Mouse (Mus musculus) intestine, embryonic 14.5 days (tissue): ENCODE data around the gene Tmem25. TPM values are rescaled to one million over a fixed set of nuclear protein-coding genes. Genes with fewer than 3 reads are reported as not detected.
A peak's percentile ranks its signal among the peaks of the same experiment; 100 is the strongest.

ENCODE experiments used
- ATAC-seq: fragments of 200-750 bp; cut with Nextera tagmentation; replicated peaks from 2 replicates; pipeline ENCODE4 v1.8.0; 2017; ENCODE audit warnings: low read depth, moderate number of reproducible peaks, moderate TSS enrichment, moderate library complexity; ENCODE audit not compliant: low FRiP score, low TSS enrichment
- DNase-seq: peaks from one replicate; pipeline ENCODE4 v3.0.0-alpha.2; 2018; ENCODE audit warnings: low spot score
- H3K27ac ChIP-seq: fragments of 300-500 bp; sonication (generic); 2 replicates; pipeline ENCODE4 v1.5.1; 2014; ENCODE audit warnings: low read depth, mild to moderate bottlenecking, control low read depth
- H3K27me3 ChIP-seq: fragments of 300-500 bp; sonication (generic); replicated peaks from 2 replicates; pipeline ENCODE4 v1.6.1; 2014; ENCODE audit warnings: low read length, control low read depth; ENCODE audit not compliant: control insufficient read depth, insufficient read depth
- H3K36me3 ChIP-seq: fragments of 300-500 bp; sonication (generic); 2 replicates; pipeline ENCODE4 v1.6.1; 2014; ENCODE audit warnings: low read length, control low read depth; ENCODE audit not compliant: control insufficient read depth, insufficient read depth
- H3K4me1 ChIP-seq: fragments of 300-500 bp; sonication (generic); replicated peaks from 2 replicates; pipeline ENCODE4 v1.6.1; 2014; ENCODE audit warnings: low read length, control low read depth, mixed read lengths; ENCODE audit not compliant: control insufficient read depth, insufficient read depth
- H3K4me2 ChIP-seq: fragments of 300-500 bp; sonication (generic); 2 replicates; pipeline ENCODE4 v1.6.1; 2014; ENCODE audit warnings: low read length
- H3K4me3 ChIP-seq: fragments of 300-500 bp; sonication (generic); 2 replicates; pipeline ENCODE4 v1.5.1; 2014; ENCODE audit warnings: low read depth, low read length, control low read depth, mixed read lengths
- H3K9ac ChIP-seq: fragments of 300-500 bp; sonication (generic); 2 replicates; pipeline ENCODE4 v1.6.1; 2014; ENCODE audit warnings: mild to moderate bottlenecking, low read length
- H3K9me3 ChIP-seq: fragments of 300-500 bp; sonication (generic); 2 replicates; pipeline ENCODE4 v1.6.1; 2016; ENCODE audit warnings: low read length, control low read depth; ENCODE audit not compliant: control insufficient read depth
- WGBS: fragments of 180-500 bp; shearing (Covaris S2); extraction: QIAGEN DNeasy Blood & Tissue Kit; methylation state at CpG from one replicate; pipeline ENCODE4 v1.1.7; 2014; 5-methylcytosine and 5-hydroxymethylcytosine counted together
- polyA plus RNA-seq: library from polyadenylated mRNA; unstranded; fragments of >200 nt; fragmentation: Nextera tagmentation; extraction: Ambion mirVana; gene quantifications from 2 replicates; pipeline ENCODE4 v1.2.1, GENCODE M21; 2014

Tmem25 gene
- polyA plus RNA-seq, 1 experiment from 2014 or later = 3.9 TPM

DNA sequence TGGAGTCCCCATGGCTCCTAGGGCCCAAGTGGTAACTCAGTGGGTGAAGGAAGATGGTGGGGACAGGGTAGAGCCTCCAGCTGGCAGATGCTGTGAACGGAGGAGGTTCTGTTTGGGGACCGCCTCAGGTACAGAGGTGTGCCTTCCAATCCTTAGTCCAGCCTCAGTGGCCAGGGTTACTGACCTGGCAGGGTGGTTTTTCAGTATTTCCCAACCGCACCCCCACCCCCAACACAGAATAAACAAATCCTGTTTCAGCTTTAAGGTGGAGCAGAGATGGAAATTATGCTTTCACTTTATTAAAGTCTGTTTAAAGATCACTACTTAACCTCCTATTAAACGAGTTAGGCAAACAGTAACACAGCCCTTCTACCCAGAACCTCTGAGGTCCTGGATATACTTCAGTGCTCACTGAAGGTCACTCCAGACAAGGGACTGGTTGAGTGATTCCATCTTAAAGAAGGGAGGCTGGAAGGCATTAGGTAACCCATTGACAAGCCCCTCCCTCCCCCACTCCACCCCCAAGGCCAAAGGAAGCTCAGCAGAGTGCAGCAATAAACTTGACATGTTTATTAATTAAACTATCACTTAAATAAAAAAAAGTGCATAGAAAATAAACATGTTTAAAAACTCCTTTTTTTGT lies 3.8 kb upstream of the Tmem25 start, which contains the start of gene Ttc36:
TSS of gene Ttc36 (minus strand) at position 265 of the 643 bp plus-strand sequence.
- ATAC-seq = no peak
- peaks cover 34% of the 10 kb centered on the region for H3K36me3 ChIP-seq
- H3K9me3 ChIP-seq = no peaks in the 10 kb centered on the region
- no peak for DNase-seq
- no peak within 1 kb of the TSS for H3K4me2 ChIP-seq
- 58% methylated on average over 4 of the region's 4 CpGs for WGBS
- no peak within 1 kb of the TSS for H3K9ac ChIP-seq
- H3K27ac ChIP-seq = no peak within 1 kb of the TSS
- H3K4me3 ChIP-seq = no peak within 1 kb of the TSS
- H3K27me3 ChIP-seq = peaks cover 5% of the 10 kb centered on the region; the same call in 1 of the 2 replicates
- peaks cover 5% of the 10 kb centered on the region for H3K4me1 ChIP-seq

DNA sequence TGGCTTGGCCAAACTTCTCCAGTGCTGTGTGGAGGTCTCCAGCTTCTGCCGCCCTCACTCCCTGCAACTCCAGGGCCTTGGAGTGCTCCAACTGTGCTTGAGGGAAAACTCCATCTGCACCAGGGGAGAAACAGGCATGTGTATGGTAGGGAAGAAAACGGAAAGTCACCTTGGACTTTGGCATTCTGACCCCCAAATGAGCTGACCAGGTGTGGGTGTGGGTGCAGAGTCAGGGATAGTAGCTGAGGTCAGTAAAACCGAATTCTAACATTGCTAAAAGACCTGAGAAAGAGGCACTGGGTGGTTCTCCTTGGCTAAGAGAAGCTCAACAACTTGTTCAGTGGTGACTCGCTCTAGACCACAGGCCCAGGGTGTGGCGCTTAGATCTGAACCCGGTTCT lies 2.6 kb upstream of the Tmem25 start:
- peaks cover 21% of the 10 kb centered on the region for H3K36me3 ChIP-seq
- no peak overlapping the region for H3K4me2 ChIP-seq
- no peak overlapping the region for H3K4me3 ChIP-seq

DNA sequence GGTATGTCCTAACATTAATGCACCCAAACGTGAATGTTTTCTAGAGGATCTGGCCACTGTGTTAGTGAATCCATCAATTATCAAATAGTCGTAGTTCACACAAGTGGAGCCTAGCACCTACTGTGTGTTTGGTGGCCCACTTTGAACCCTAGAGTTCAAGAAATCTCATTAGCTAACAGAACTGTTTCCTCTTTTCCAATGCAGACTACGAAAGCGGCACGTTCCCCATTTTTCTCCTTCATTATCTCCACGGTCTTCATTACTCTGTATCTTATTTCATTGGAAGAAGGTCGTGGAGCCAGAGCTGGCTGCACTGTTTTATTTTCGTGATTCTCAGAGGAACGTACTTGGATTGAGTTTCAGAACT lies 834 bp upstream of the Tmem25 start:
- no peak overlapping the region for H3K9ac ChIP-seq
- DNase-seq (no peak), ATAC-seq (no peak)
- H3K27me3 ChIP-seq = peaks cover 7% of the 10 kb centered on the region; the same call in 1 of the 2 replicates
- peak overlapping the region; percentile 88 for H3K4me2 ChIP-seq
- H3K4me1 ChIP-seq = peaks cover 5% of the 10 kb centered on the region
- H3K4me3 ChIP-seq = peak overlapping the region; percentile 63; the same call in 1 of the 2 replicates
- H3K9me3 ChIP-seq = no peaks in the 10 kb centered on the region
- 37% methylated on average over 9 of the region's 9 CpGs for WGBS
- H3K36me3 ChIP-seq = peaks cover 4% of the 10 kb centered on the region
- peak overlapping the region; percentile 55; the same call in 1 of the 2 replicates for H3K27ac ChIP-seq

More for the DNA sequence above, 2.6 kb upstream of the Tmem25 start:
- no peak for DNase-seq
- Histone ChIP-seq H3K9me3 (no peaks in the 10 kb centered on the region), H3K27me3 (peaks cover 7% of the 10 kb centered on the region; the same call in 1 of the 2 replicates), H3K9ac (no peak overlapping the region), H3K27ac (no peak overlapping the region), H3K4me1 (peaks cover 5% of the 10 kb centered on the region)
- WGBS = 77% methylated on average over 6 of the region's 6 CpGs
- no peak for ATAC-seq

DNA sequence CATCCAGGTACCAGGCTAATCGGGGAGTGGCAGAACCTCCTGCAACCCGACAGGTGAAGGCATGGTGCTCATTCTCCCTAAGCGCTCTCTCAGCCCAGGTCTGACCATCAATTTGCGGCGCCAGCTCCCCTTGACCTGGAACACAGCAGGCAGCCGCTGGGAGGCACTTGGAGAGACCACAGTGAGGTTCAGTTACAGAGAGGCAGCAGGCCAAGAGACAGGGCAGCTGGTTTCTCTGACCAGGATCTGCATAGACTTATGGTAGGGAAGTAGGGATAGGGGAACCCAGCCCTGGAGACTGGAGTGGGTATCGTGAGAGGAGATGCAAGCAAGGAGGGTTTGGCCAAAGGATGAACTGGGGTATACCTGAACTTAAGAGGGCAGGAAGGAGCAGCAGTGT lies 809 bp downstream of the Tmem25 start:
- Histone ChIP-seq H3K4me2 (peak overlapping the region; percentile 88), H3K27ac (no peak overlapping the region), H3K9me3 (no peaks in the 10 kb centered on the region), H3K4me3 (no peak overlapping the region), H3K27me3 (peaks cover 7% of the 10 kb centered on the region; the same call in 1 of the 2 replicates), H3K4me1 (peaks cover 5% of the 10 kb centered on the region), H3K36me3 (no peaks in the 10 kb centered on the region), H3K9ac (no peak overlapping the region)
- WGBS = 38% methylated on average over 7 of the region's 7 CpGs
- ATAC-seq (no peak), DNase-seq (no peak)

DNA sequence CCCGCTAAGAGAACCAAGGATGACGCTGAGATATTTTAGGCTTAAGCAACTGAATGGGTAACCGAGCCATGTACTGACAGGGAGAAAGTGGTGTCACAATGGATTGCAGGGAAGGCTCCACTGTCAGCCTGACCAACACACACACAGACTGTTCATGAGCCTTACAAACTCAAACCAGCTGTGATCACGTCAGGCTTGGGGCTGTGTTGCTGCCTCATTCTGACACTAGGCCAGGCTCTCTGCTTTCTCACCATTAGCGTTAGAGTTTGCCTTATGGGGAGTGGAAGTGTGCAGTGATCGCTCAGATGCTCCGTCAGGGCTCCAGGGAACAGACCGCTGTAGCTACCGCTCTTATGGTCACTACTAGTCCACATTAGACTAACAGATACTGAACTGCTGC lies 6.3 kb downstream of the Tmem25 start:
- H3K27ac ChIP-seq = no peak overlapping the region
- no peak for DNase-seq
- 75% methylated on average over 9 of the region's 9 CpGs for WGBS

DNA sequence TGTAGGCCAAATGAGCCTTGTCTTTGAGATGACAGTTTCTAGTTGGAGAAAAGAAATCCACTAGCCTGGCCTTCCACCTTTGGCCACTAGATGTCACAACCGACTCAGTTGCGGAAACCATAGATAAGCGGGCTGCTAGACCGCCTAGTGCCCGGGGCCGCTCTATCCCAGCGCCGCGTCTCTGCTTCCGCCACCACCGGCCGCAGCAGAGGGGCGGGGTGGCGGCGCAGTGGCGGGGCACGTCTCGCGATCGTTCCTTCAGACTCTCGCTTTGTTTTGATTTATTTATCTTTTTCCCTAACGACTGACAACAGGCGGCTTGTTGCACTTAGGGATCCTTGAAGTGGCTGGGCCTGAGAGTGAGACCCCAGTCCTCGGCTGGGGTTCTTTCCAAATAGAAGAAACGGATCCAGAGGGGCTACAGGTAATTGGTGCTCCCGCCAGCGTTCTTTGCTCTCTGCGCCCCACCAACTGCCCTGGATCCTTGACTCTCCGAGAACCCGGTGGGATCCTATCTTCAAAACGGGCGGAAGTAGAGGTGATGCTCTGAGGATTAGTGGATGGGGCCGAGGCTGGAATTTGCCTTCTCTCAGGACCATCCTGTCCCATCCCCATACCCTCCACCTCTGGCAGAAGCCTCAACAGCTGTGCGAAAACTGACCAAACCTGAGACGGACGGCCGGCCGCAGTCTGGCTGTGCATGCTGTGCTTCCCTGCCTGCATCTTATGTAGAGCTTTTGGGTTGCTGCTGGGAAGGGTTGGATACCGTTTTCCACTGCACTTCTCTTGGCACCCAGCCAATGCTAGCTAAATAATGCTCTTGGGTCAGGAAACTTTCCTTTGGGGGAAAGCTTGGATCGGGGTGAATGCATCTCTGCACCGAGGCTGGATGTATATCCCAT lies 26.1 kb downstream of the Tmem25 start:
- DNase-seq (peak; percentile 96), ATAC-seq (peak; percentile 99)
- Histone ChIP-seq H3K27ac (peak overlapping the region; percentile 92), H3K4me2 (peak overlapping the region; percentile 75), H3K27me3 (no peaks in the 10 kb centered on the region), H3K4me3 (peak overlapping the region; percentile 82), H3K36me3 (peaks cover 11% of the 10 kb centered on the region; the same call in 1 of the 2 replicates), H3K9ac (peak overlapping the region; percentile 91), H3K4me1 (no peaks in the 10 kb centered on the region), H3K9me3 (no peaks in the 10 kb centered on the region)
- WGBS = under 1% methylated on average over 41 of the region's 41 CpGs

More for the DNA sequence above, 6.3 kb downstream of the Tmem25 start:
- Histone ChIP-seq H3K27me3 (0 out of 2 replicates have a peak, but pooled peaks cover under 1% of the 10 kb centered on the region), H3K9me3 (no peaks in the 10 kb centered on the region), H3K4me1 (no peaks in the 10 kb centered on the region), H3K9ac (no peak overlapping the region), H3K4me2 (no peak overlapping the region), H3K4me3 (no peak overlapping the region), H3K36me3 (peaks cover 43% of the 10 kb centered on the region)
- ATAC-seq = no peak

DNA sequence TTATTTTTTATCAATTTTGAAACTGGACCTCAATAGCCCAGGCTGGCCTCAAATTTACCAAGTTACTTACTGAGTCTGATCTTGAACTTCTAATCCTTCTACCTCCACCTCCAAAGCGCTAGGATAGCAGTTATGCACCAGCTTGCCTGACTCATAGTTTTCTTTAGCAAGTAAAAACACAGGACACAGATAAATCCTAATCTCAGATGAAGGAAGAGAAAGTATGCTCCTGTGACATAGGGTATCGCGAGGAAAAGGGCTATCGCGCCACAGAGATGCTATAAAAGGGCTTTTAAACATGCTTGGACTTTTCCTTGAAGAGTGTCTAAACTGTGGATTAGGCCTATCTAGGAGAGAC lies 26.7 kb downstream of the Tmem25 start:
- no peak overlapping the region for H3K4me3 ChIP-seq
- H3K27me3 ChIP-seq = no peaks in the 10 kb centered on the region
- no peak overlapping the region for H3K9ac ChIP-seq
- ATAC-seq (no peak), DNase-seq (no peak)
- no peaks in the 10 kb centered on the region for H3K4me1 ChIP-seq
- H3K9me3 ChIP-seq = no peaks in the 10 kb centered on the region
- peak overlapping the region; percentile 75; the same call in 1 of the 2 replicates for H3K4me2 ChIP-seq
- H3K36me3 ChIP-seq = peaks cover 11% of the 10 kb centered on the region; the same call in 1 of the 2 replicates
- WGBS = 17% methylated on average over 5 of the region's 5 CpGs
- H3K27ac ChIP-seq = 0 out of 2 replicates have a peak overlapping the region, but pooled peaks have one; percentile 29

DNA sequence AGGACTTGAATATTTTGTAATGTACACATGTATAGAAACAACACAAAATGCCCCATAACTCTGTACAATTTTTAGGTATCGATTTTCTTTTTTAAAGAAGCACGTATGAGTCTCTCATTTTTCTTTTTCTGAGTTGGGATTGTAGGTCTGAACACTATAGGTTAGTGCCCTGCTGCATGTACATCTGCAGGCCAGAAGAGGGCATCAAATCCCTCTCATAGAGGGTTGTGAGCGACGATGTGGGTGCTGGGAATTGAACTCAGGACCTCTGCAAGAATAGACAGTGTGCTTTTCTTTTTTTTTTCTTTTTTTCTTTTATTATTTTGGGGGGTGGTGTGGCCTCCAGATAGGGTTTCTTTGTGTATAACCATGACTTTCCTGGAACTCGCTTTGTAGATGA lies 27.7 kb downstream of the Tmem25 start:
- WGBS = 90% methylated on average over 5 of the region's 5 CpGs
- H3K4me3 ChIP-seq = no peak overlapping the region
- no peaks in the 10 kb centered on the region for H3K27me3 ChIP-seq
- ATAC-seq (no peak), DNase-seq (no peak)
- H3K27ac ChIP-seq = no peak overlapping the region
- H3K4me1 ChIP-seq = peaks cover 2% of the 10 kb centered on the region; the same call in 1 of the 2 replicates
- peaks cover 11% of the 10 kb centered on the region; the same call in 1 of the 2 replicates for H3K36me3 ChIP-seq
- no peaks in the 10 kb centered on the region for H3K9me3 ChIP-seq
- no peak overlapping the region for H3K4me2 ChIP-seq
- H3K9ac ChIP-seq = no peak overlapping the region
